Mouse (Mus musculus) cortical plate, adult 2 months (tissue): Measurements from ENCODE around the gene Vasn. TPM values are rescaled to one million over a fixed set of nuclear protein-coding genes. Genes with fewer than 3 reads are reported as not detected.

ENCODE experiments used
- H3K27ac ChIP-seq: fragments of 200-500 bp; 2 replicates; pipeline ENCODE4 v1.5.1; 2012; ENCODE audit warnings: low read length, control low read depth, inconsistent platforms; ENCODE audit not compliant: insufficient read depth
- H3K4me1 ChIP-seq: fragments of 200-500 bp; 2 replicates; pipeline ENCODE4 v1.6.1; 2011; ENCODE audit warnings: low read length; ENCODE audit not compliant: control insufficient read depth, insufficient read depth
- H3K4me3 ChIP-seq: fragments of 200-500 bp; 2 replicates; pipeline ENCODE4 v1.5.1; 2011; ENCODE audit warnings: mild to moderate bottlenecking, low read length, control low read depth; ENCODE audit not compliant: insufficient read depth
- CTCF ChIP-seq: fragments of 200-500 bp; IDR thresholded peaks from 2 replicates; pipeline ENCODE4 v1.5.1; 2011; ENCODE audit warnings: mild to moderate bottlenecking, control low read depth, low read length; ENCODE audit not compliant: insufficient read depth; ENCODE audit errors: extremely low read depth
- POLR2A ChIP-seq: fragments of 200-500 bp; IDR thresholded peaks from 2 replicates; pipeline ENCODE4 v1.6.1; 2011; ENCODE audit warnings: mild to moderate bottlenecking, low read length, control low read depth; ENCODE audit not compliant: insufficient read depth; ENCODE audit errors: extremely low read depth
- polyA plus RNA-seq: library from polyadenylated mRNA; depleted of rRNA; stranded (reverse); fragments of >200 nt; gene quantifications from 2 replicates; pipeline ENCODE4 v1.2.3, GENCODE M21; 2012

Gene Vasn
- polyA plus RNA-seq, 1 experiment, result 11.2 TPM

GRCm38 (mm10) chr16:4606431-4607084 lies 33.2 kb upstream of the Vasn start:
- no peak for TF ChIP-seq POLR2A
- peak; percentile 27; the same call in 1 of the 2 replicates for TF ChIP-seq CTCF
- no peak overlapping the region for H3K27ac ChIP-seq
- H3K4me1 ChIP-seq, result peaks cover 3% of the 10 kb centered on the region; the same call in 1 of the 2 replicates
- no peak overlapping the region for H3K4me3 ChIP-seq

- Histone ChIP-seq H3K4me1 (peaks cover 3% of the 10 kb centered on the region; the same call in 1 of the 2 replicates), H3K27ac (no peak overlapping the region), H3K4me3 (no peak overlapping the region)
- peak; percentile 90 for TF ChIP-seq CTCF
- no peak for TF ChIP-seq POLR2A
These were observed 31.8 kb upstream of the Vasn start for GRCm38 (mm10) chr16:4607818-4608531.

GRCm38 (mm10) chr16:4608532-4609059 lies 31.1 kb upstream of the Vasn start:
- Histone ChIP-seq H3K4me1 (peaks cover 3% of the 10 kb centered on the region; the same call in 1 of the 2 replicates), H3K27ac (no peak overlapping the region), H3K4me3 (no peak overlapping the region)
- TF ChIP-seq CTCF, result no peak
- no peak for TF ChIP-seq POLR2A

- no peak overlapping the region for H3K4me3 ChIP-seq
- H3K4me1 ChIP-seq, result peaks cover 3% of the 10 kb centered on the region; the same call in 1 of the 2 replicates
- no peak for TF ChIP-seq POLR2A
- no peak for TF ChIP-seq CTCF
- no peak overlapping the region for H3K27ac ChIP-seq
These were observed 28.5 kb upstream of the Vasn start for GRCm38 (mm10) chr16:4611193-4611592.

- no peak for TF ChIP-seq POLR2A
- 0 out of 2 replicates have a peak, but pooled peaks have one; percentile 5 for TF ChIP-seq CTCF
- Histone ChIP-seq H3K27ac (no peak overlapping the region), H3K4me3 (no peak overlapping the region), H3K4me1 (peaks cover 3% of the 10 kb centered on the region; the same call in 1 of the 2 replicates)
These were observed 28.1 kb upstream of the Vasn start for GRCm38 (mm10) chr16:4611676-4612075.

GRCm38 (mm10) chr16:4613736-4614135 lies 26.0 kb upstream of the Vasn start:
- H3K4me1 ChIP-seq, result no peaks in the 10 kb centered on the region
- no peak overlapping the region for H3K27ac ChIP-seq
- no peak for TF ChIP-seq CTCF
- H3K4me3 ChIP-seq, result no peak overlapping the region

GRCm38 (mm10) chr16:4614639-4615038 lies 25.1 kb upstream of the Vasn start:
- H3K4me3 ChIP-seq, result no peak overlapping the region
- H3K27ac ChIP-seq, result no peak overlapping the region
- no peaks in the 10 kb centered on the region for H3K4me1 ChIP-seq
- TF ChIP-seq CTCF (no peak), POLR2A (no peak)

- TF ChIP-seq CTCF (no peak), POLR2A (no peak)
- H3K4me1 ChIP-seq, result no peaks in the 10 kb centered on the region
- no peak overlapping the region for H3K27ac ChIP-seq
- H3K4me3 ChIP-seq, result no peak overlapping the region
These were observed 24.4 kb upstream of the Vasn start for GRCm38 (mm10) chr16:4615297-4615696.

GRCm38 (mm10) chr16:4616829-4617228 lies 22.9 kb upstream of the Vasn start:
- Histone ChIP-seq H3K4me3 (no peak overlapping the region), H3K4me1 (no peaks in the 10 kb centered on the region), H3K27ac (no peak overlapping the region)
- no peak for TF ChIP-seq POLR2A
- no peak for TF ChIP-seq CTCF

GRCm38 (mm10) chr16:4624074-4624473 lies 15.7 kb upstream of the Vasn start:
- Histone ChIP-seq H3K27ac (peak overlapping the region; percentile 87), H3K4me1 (peaks cover 5% of the 10 kb centered on the region), H3K4me3 (peak overlapping the region; percentile 91)
- TF ChIP-seq CTCF (no peak), POLR2A (no peak)
